Mouse (Mus musculus) gastrocnemius, adult 18-20 months (tissue): ENCODE data around the gene Duox1. TPM values are rescaled to one million over a fixed set of nuclear protein-coding genes. Genes with fewer than 3 reads are reported as not detected.
"Not testable (repeated sequence)": the region's sequence is repeated elsewhere in the genome, so short reads cannot be mapped to it uniquely, and the experiment has no call there.

Source experiments
- DNase-seq: peaks from one replicate; pipeline ENCODE4 v3.0.0; 2021; ENCODE audit warnings: low spot score
- total RNA-seq, 2 experiments: library from RNA; stranded (reverse); gene quantifications; 2 replicates each; pipeline ENCODE4 v1.2.3; 2021

Duox1 gene
- total RNA-seq, 2 experiments from 2014 or later = 0.50 to 0.83 TPM

GRCm38 (mm10) chr2:122311561-122311960 is 3.9 kb upstream of the Duox1 start:
- DNase-seq = no peak

GRCm38 (mm10) chr2:122312722-122313417 is 2.6 kb upstream of the Duox1 start:
- peak; percentile 48 for DNase-seq

GRCm38 (mm10) chr2:122313536-122313935 is 1.9 kb upstream of the Duox1 start, which contains the start of gene Duoxa1:
TSS of gene Duoxa1 (minus strand) at chr2:122313730.
- no peak for DNase-seq

- peak; percentile 24 for DNase-seq
These were observed 1.9 kb downstream of the Duox1 start for GRCm38 (mm10) chr2:122317384-122317783.

GRCm38 (mm10) chr2:122323960-122324359 is 8.5 kb downstream of the Duox1 start:
- DNase-seq = no peak

- no peak for DNase-seq
These were observed 9.1 kb downstream of the Duox1 start for GRCm38 (mm10) chr2:122324586-122324985.

- no peak for DNase-seq
These were observed 9.9 kb downstream of the Duox1 start for GRCm38 (mm10) chr2:122325361-122325760.

- no peak for DNase-seq
These were observed 12.5 kb downstream of the Duox1 start for GRCm38 (mm10) chr2:122327986-122328385.

GRCm38 (mm10) chr2:122330317-122330716 is 14.8 kb downstream of the Duox1 start:
- not testable (repeated sequence) for DNase-seq

GRCm38 (mm10) chr2:122332222-122332621 is 16.8 kb downstream of the Duox1 start:
- no peak for DNase-seq

- DNase-seq = peak; percentile 34
These were observed 18.7 kb downstream of the Duox1 start for GRCm38 (mm10) chr2:122334170-122334569.

GRCm38 (mm10) chr2:122337291-122337690 is 21.8 kb downstream of the Duox1 start:
- no peak for DNase-seq

- no peak for DNase-seq
These were observed 29.8 kb downstream of the Duox1 start for GRCm38 (mm10) chr2:122345106-122345893.

- DNase-seq = not testable (repeated sequence)
These were observed 30.7 kb downstream of the Duox1 start for GRCm38 (mm10) chr2:122346164-122346563.

GRCm38 (mm10) chr2:122347257-122347656 is 31.8 kb downstream of the Duox1 start:
- no peak for DNase-seq

GRCm38 (mm10) chr2:122348531-122349131 is 33.2 kb downstream of the Duox1 start:
- DNase-seq = peak; percentile 88

- DNase-seq = peak; percentile 24
These were observed 33.8 kb downstream of the Duox1 start for GRCm38 (mm10) chr2:122349136-122349785.

GRCm38 (mm10) chr2:122351156-122351930 is 35.9 kb downstream of the Duox1 start:
- no peak for DNase-seq

- DNase-seq = no peak
These were observed 36.5 kb downstream of the Duox1 start for GRCm38 (mm10) chr2:122351931-122352329.

GRCm38 (mm10) chr2:122352992-122353391 is 37.5 kb downstream of the Duox1 start:
- no peak for DNase-seq

GRCm38 (mm10) chr2:122353765-122354164 is 38.3 kb downstream of the Duox1 start:
- no peak for DNase-seq
